Mouse (Mus musculus) forebrain, embryonic 11.5 days (tissue): ENCODE results near the gene Cd83. TPM values are rescaled to one million over a fixed set of nuclear protein-coding genes. Genes with fewer than 3 reads are reported as not detected.

Experiments used
- ATAC-seq: fragments of 200-750 bp; cut with Nextera tagmentation; replicated peaks from 2 replicates; pipeline ENCODE4 v1.8.0; 2017; ENCODE audit warnings: moderate TSS enrichment; ENCODE audit not compliant: low FRiP score
- DNase-seq: peaks from one replicate; pipeline ENCODE4 v3.0.0-alpha.2; 2017; ENCODE audit warnings: low spot score
- H3K27ac ChIP-seq: fragments of 300-500 bp; sonication (generic); 2 replicates; pipeline ENCODE4 v1.5.1; 2014; ENCODE audit warnings: low read depth, low read length
- H3K27me3 ChIP-seq: fragments of 300-500 bp; sonication (generic); 2 replicates; pipeline ENCODE4 v1.6.1; 2014; ENCODE audit warnings: mild to moderate bottlenecking, low read length, mixed read lengths; ENCODE audit not compliant: control insufficient read depth, insufficient read depth
- H3K36me3 ChIP-seq: fragments of 300-500 bp; sonication (generic); 2 replicates; pipeline ENCODE4 v1.6.1; 2014; ENCODE audit warnings: mild to moderate bottlenecking, low read length, moderate library complexity, mixed read lengths; ENCODE audit not compliant: control insufficient read depth, insufficient read depth
- H3K4me1 ChIP-seq: fragments of 300-500 bp; sonication (generic); replicated peaks from 2 replicates; pipeline ENCODE4 v1.6.1; 2014; ENCODE audit warnings: low read length, mixed read lengths; ENCODE audit not compliant: control insufficient read depth, insufficient read depth
- H3K4me2 ChIP-seq: fragments of 300-500 bp; sonication (generic); 2 replicates; pipeline ENCODE4 v1.6.1; 2014; ENCODE audit warnings: low read depth, mild to moderate bottlenecking, low read length, moderate library complexity, mixed read lengths; ENCODE audit not compliant: severe bottlenecking
- H3K4me3 ChIP-seq: fragments of 300-500 bp; sonication (generic); 2 replicates; pipeline ENCODE4 v1.5.1; 2014; ENCODE audit warnings: low read depth, low read length
- H3K9ac ChIP-seq: fragments of 300-500 bp; sonication (generic); 2 replicates; pipeline ENCODE4 v1.6.1; 2014; ENCODE audit warnings: low read length
- H3K9me3 ChIP-seq: fragments of 300-500 bp; sonication (generic); 2 replicates; pipeline ENCODE4 v1.6.1; 2016; ENCODE audit warnings: low read length, mixed read lengths; ENCODE audit not compliant: control insufficient read depth
- WGBS: fragments of 180-500 bp; shearing (Covaris S2); extraction: QIAGEN DNeasy Blood & Tissue Kit; methylation state at CpG from one replicate; pipeline ENCODE4 v1.1.7; 2014; 5-methylcytosine and 5-hydroxymethylcytosine counted together
- polyA plus RNA-seq: library from polyadenylated mRNA; unstranded; fragments of >200 nt; fragmentation: Nextera tagmentation; extraction: Ambion mirVana; gene quantifications from 2 replicates; pipeline ENCODE4 v1.2.1, GENCODE M21; 2014

Gene Cd83
- polyA plus RNA-seq, 1 experiment from 2014 or later = 4.0 TPM

GRCm38 (mm10) chr13:43753652-43754051, 30.9 kb upstream of the Cd83 start:
- ATAC-seq = no peak
- Histone ChIP-seq H3K4me1 (no peaks in the 10 kb centered on the region), H3K36me3 (no peaks in the 10 kb centered on the region), H3K9me3 (no peaks in the 10 kb centered on the region), H3K9ac (no peak overlapping the region), H3K27me3 (no peaks in the 10 kb centered on the region), H3K27ac (no peak overlapping the region), H3K4me2 (no peak overlapping the region), H3K4me3 (no peak overlapping the region)
- WGBS = 81% methylated on average over 9 of the region's 9 CpGs
- DNase-seq = no peak

- DNase-seq (no peak), ATAC-seq (no peak)
- no peaks in the 10 kb centered on the region for H3K9me3 ChIP-seq
- H3K4me3 ChIP-seq = no peak overlapping the region
- no peak overlapping the region for H3K4me2 ChIP-seq
- 86% methylated on average over 3 of the region's 3 CpGs for WGBS
- H3K27me3 ChIP-seq = no peaks in the 10 kb centered on the region
- H3K36me3 ChIP-seq = no peaks in the 10 kb centered on the region
- H3K9ac ChIP-seq = no peak overlapping the region
- H3K27ac ChIP-seq = no peak overlapping the region
- H3K4me1 ChIP-seq = no peaks in the 10 kb centered on the region
These were observed 30.0 kb upstream of the Cd83 start for GRCm38 (mm10) chr13:43754455-43755128.

- no peak for ATAC-seq
- no peaks in the 10 kb centered on the region for H3K4me1 ChIP-seq
- DNase-seq = no peak
- H3K27ac ChIP-seq = no peak overlapping the region
- no peaks in the 10 kb centered on the region for H3K9me3 ChIP-seq
- no peak overlapping the region for H3K4me2 ChIP-seq
- no peaks in the 10 kb centered on the region for H3K36me3 ChIP-seq
- 84% methylated on average over 7 of the region's 7 CpGs for WGBS
- H3K9ac ChIP-seq = no peak overlapping the region
- H3K27me3 ChIP-seq = no peaks in the 10 kb centered on the region
- no peak overlapping the region for H3K4me3 ChIP-seq
These were observed 29.0 kb upstream of the Cd83 start for GRCm38 (mm10) chr13:43755573-43755972.

GRCm38 (mm10) chr13:43761156-43761855, 23.3 kb upstream of the Cd83 start:
- H3K4me1 ChIP-seq = no peaks in the 10 kb centered on the region
- DNase-seq (no peak), ATAC-seq (no peak)
- H3K36me3 ChIP-seq = no peaks in the 10 kb centered on the region
- WGBS = 88% methylated on average over 12 of the region's 12 CpGs
- no peak overlapping the region for H3K4me3 ChIP-seq
- no peak overlapping the region for H3K9ac ChIP-seq
- H3K27me3 ChIP-seq = no peaks in the 10 kb centered on the region
- H3K4me2 ChIP-seq = no peak overlapping the region
- H3K9me3 ChIP-seq = no peaks in the 10 kb centered on the region
- H3K27ac ChIP-seq = no peak overlapping the region

GRCm38 (mm10) chr13:43762901-43763300, 21.7 kb upstream of the Cd83 start:
- no peak overlapping the region for H3K9ac ChIP-seq
- DNase-seq = no peak
- H3K4me1 ChIP-seq = no peaks in the 10 kb centered on the region
- no peak overlapping the region for H3K27ac ChIP-seq
- no peak overlapping the region for H3K4me3 ChIP-seq
- no peaks in the 10 kb centered on the region for H3K36me3 ChIP-seq
- no peak overlapping the region for H3K4me2 ChIP-seq
- ATAC-seq = no peak
- no peaks in the 10 kb centered on the region for H3K27me3 ChIP-seq
- no peaks in the 10 kb centered on the region for H3K9me3 ChIP-seq
- 91% methylated on average over 9 of the region's 9 CpGs for WGBS

- no peak for ATAC-seq
- Histone ChIP-seq H3K9ac (no peak overlapping the region), H3K36me3 (no peaks in the 10 kb centered on the region), H3K4me2 (no peak overlapping the region), H3K27me3 (no peaks in the 10 kb centered on the region), H3K4me1 (no peaks in the 10 kb centered on the region), H3K4me3 (no peak overlapping the region), H3K27ac (no peak overlapping the region), H3K9me3 (no peaks in the 10 kb centered on the region)
- WGBS = 92% methylated on average over 12 of the region's 12 CpGs
- no peak for DNase-seq
These were observed 21.1 kb upstream of the Cd83 start for GRCm38 (mm10) chr13:43763301-43763994.

GRCm38 (mm10) chr13:43763995-43764579, 20.5 kb upstream of the Cd83 start:
- H3K36me3 ChIP-seq = no peaks in the 10 kb centered on the region
- H3K4me1 ChIP-seq = no peaks in the 10 kb centered on the region
- no peaks in the 10 kb centered on the region for H3K27me3 ChIP-seq
- no peak overlapping the region for H3K27ac ChIP-seq
- no peak overlapping the region for H3K9ac ChIP-seq
- WGBS = 86% methylated on average over 8 of the region's 8 CpGs
- DNase-seq = no peak
- no peak overlapping the region for H3K4me3 ChIP-seq
- no peak overlapping the region for H3K4me2 ChIP-seq
- no peaks in the 10 kb centered on the region for H3K9me3 ChIP-seq
- no peak for ATAC-seq

GRCm38 (mm10) chr13:43765293-43765814, 19.2 kb upstream of the Cd83 start:
- DNase-seq = no peak
- Histone ChIP-seq H3K4me2 (no peak overlapping the region), H3K27ac (no peak overlapping the region), H3K4me3 (no peak overlapping the region), H3K9me3 (no peaks in the 10 kb centered on the region), H3K9ac (no peak overlapping the region), H3K27me3 (no peaks in the 10 kb centered on the region), H3K36me3 (no peaks in the 10 kb centered on the region), H3K4me1 (no peaks in the 10 kb centered on the region)
- 85% methylated on average over 11 of the region's 11 CpGs for WGBS
- ATAC-seq = no peak
